In genomic region chr1:174502846-174503745, GRCm38 (mm10) we compare ENCODE assay signal across 7 mouse cellular contexts. TPM values are rescaled to one million over a fixed set of nuclear protein-coding genes. Genes with fewer than 3 reads are reported as not detected.
A peak's percentile ranks its signal among the peaks of the same experiment; 100 is the strongest.
DNase-seq lines count a peak whose midpoint lies in the region; ATAC-seq and TF ChIP-seq lines count a peak whose summit lies in the region.

No protein-coding gene starts in this region.

- TF ChIP-seq EP300 in heart, postnatal 0 days (IDR thresholded peaks at IDR 0.05; ENCODE audit: low read depth) = no peak

- no peak for ATAC-seq in heart, postnatal 0 days (ENCODE audit: insufficient read depth, low read depth)
- ATAC-seq in megakaryocyte progenitor cell, adult 5-6 weeks (replicated peaks; ENCODE audit: poor library complexity) = peak; percentile 12; the same call in 1 of the 2 replicates

- H3K4me3 ChIP-seq in heart, postnatal 0 days (ENCODE audit: low read depth, low read length) = peak overlapping the region; percentile 55

- no peak overlapping the region for H3K27ac ChIP-seq in heart, postnatal 0 days (ENCODE audit: low read depth)

- 1% methylated on average over 53 of the region's 53 CpGs for WGBS in heart, postnatal 0 days

- peaks cover 29% of the 10 kb centered on the region for H3K27me3 ChIP-seq in heart, postnatal 0 days (ENCODE audit: control insufficient read depth, insufficient read depth, low read length)

- TF ChIP-seq CTCF in heart, postnatal 0 days (IDR thresholded peaks at IDR 0.05; ENCODE audit: low read depth) = no peak

- H3K36me3 ChIP-seq in heart, postnatal 0 days (replicated peaks; ENCODE audit: control insufficient read depth, insufficient read depth, low read length) = no peaks in the 10 kb centered on the region

- DNase-seq in urinary bladder, postnatal 14 days (ENCODE audit: low spot score) = peak; percentile 2
- no peak for DNase-seq in urinary bladder, postnatal 36 days (ENCODE audit: low spot score in 2 of 2)
- peak; percentile 42 for DNase-seq in embryo, embryonic 10.5 days (ENCODE audit: low spot score)
- no peak for DNase-seq in heart, postnatal 0 days (ENCODE audit: low spot score)
- peak; percentile 65 to 74 for DNase-seq in layer of hippocampus, postnatal 36 days
- peak; percentile 7 to 19 for DNase-seq in spleen, postnatal 36 days (ENCODE audit: low spot score in 2 of 2)

- H3K9ac ChIP-seq in heart, postnatal 0 days (replicated peaks; ENCODE audit: low read depth, low read length) = 0 out of 2 replicates have a peak overlapping the region, but pooled peaks have one; percentile 33

- H3K4me2 ChIP-seq in heart, postnatal 0 days (ENCODE audit: low read depth, low read length) = peak overlapping the region; percentile 95

- H3K9me3 ChIP-seq in heart, postnatal 0 days (replicated peaks; ENCODE audit: control insufficient read depth, low read length) = no peaks in the 10 kb centered on the region

- H3K4me1 ChIP-seq in heart, postnatal 0 days (ENCODE audit: control insufficient read depth, insufficient read depth) = peaks cover 19% of the 10 kb centered on the region

RNA-seq across cellular contexts. Expression of gene Fmn2, which starts 1.5 kb away (rescaled TPM):
- 0.27 TPM in 1 of 2 replicates, not detected in the other for total RNA-seq in heart, postnatal 0 days (2014; rRNA removed; ENCODE audit: low replicate concordance)
- 0.07 and 0.10 TPM in 2 replicates for polyA plus RNA-seq in heart, postnatal 0 days (2015; fragmentation: Nextera tagmentation; extraction: Ambion mirVana)
- total RNA-seq in layer of hippocampus, postnatal 36 days (2021) = 10 to 100 TPM; 69.2 to 73.0 TPM
- total RNA-seq in megakaryocyte progenitor cell, adult 5-6 weeks (2015) = 0.37 TPM in 1 of 2 replicates, not detected in the other
- not detected in 2 replicates for total RNA-seq in megakaryocyte progenitor cell, adult 5-6 weeks (2017)

Comparison
In these comparisons a context has a peak if more than half of its experiments do, and no peak if none do; other contexts are left out.
1. DNase-seq: peak in urinary bladder, postnatal 14 days (single experiment), embryo, embryonic 10.5 days (single experiment), layer of hippocampus, postnatal 36 days (2 of 2) and spleen, postnatal 36 days (2 of 2); none in urinary bladder, postnatal 36 days (0 of 2) and heart, postnatal 0 days (single experiment).
2. RNA of gene Fmn2, which starts 1.5 kb away (total RNA-seq): 69.2 to 73.0 TPM in layer of hippocampus, postnatal 36 days; 0.37 TPM in megakaryocyte progenitor cell, adult 5-6 weeks and 0.27 TPM in heart, postnatal 0 days; every median in the first group is over 10 times any median in the second.